Mouse (Mus musculus) hindbrain, embryonic 15.5 days (tissue): ENCODE measurements around the gene Trir. TPM values are rescaled to one million over a fixed set of nuclear protein-coding genes. Genes with fewer than 3 reads are reported as not detected.

Source experiments
- ATAC-seq: fragments of 200-750 bp; cut with Nextera tagmentation; 2 replicates; pipeline ENCODE4 v1.8.0; 2017; ENCODE audit warnings: low read depth, moderate number of reproducible peaks, moderate TSS enrichment; ENCODE audit not compliant: low FRiP score
- H3K27ac ChIP-seq: fragments of 300-500 bp; sonication (generic); replicated peaks from 2 replicates; pipeline ENCODE4 v1.5.1; 2015; ENCODE audit warnings: mild to moderate bottlenecking, inconsistent platforms
- H3K27me3 ChIP-seq: fragments of 300-500 bp; sonication (generic); 2 replicates; pipeline ENCODE4 v1.6.1; 2015; ENCODE audit warnings: control low read depth, inconsistent platforms
- H3K36me3 ChIP-seq: fragments of 300-500 bp; sonication (generic); 2 replicates; pipeline ENCODE4 v1.6.1; 2015; ENCODE audit warnings: control low read depth, inconsistent platforms
- H3K4me1 ChIP-seq: fragments of 300-500 bp; sonication (generic); replicated peaks from 2 replicates; pipeline ENCODE4 v1.6.1; 2015; ENCODE audit warnings: control low read depth, inconsistent platforms
- H3K4me2 ChIP-seq: fragments of 300-500 bp; sonication (generic); 2 replicates; pipeline ENCODE4 v1.6.1; 2015; ENCODE audit warnings: moderate library complexity, mild to moderate bottlenecking, inconsistent platforms
- H3K4me3 ChIP-seq: fragments of 300-500 bp; sonication (generic); 2 replicates; pipeline ENCODE4 v1.5.1; 2015; ENCODE audit warnings: mild to moderate bottlenecking, inconsistent platforms
- H3K9ac ChIP-seq: fragments of 300-500 bp; sonication (generic); 2 replicates; pipeline ENCODE4 v1.6.1; 2015; ENCODE audit warnings: inconsistent platforms
- H3K9me3 ChIP-seq: fragments of 300-500 bp; sonication (generic); 2 replicates; pipeline ENCODE4 v1.6.1; 2016; ENCODE audit warnings: control low read depth, inconsistent platforms
- WGBS: fragments of 180-500 bp; shearing (Covaris S2); methylation state at CpG from one replicate; pipeline ENCODE4 v1.1.7; 2015; 5-methylcytosine and 5-hydroxymethylcytosine counted together
- polyA plus RNA-seq: library from polyadenylated mRNA; unstranded; fragments of >200 nt; fragmentation: Nextera tagmentation; extraction: Ambion mirVana; gene quantifications from 2 replicates; pipeline ENCODE4 v1.2.1, GENCODE M21; 2015

The Trir gene
- polyA plus RNA-seq, 1 experiment from 2014 or later, result 132 TPM

DNA sequence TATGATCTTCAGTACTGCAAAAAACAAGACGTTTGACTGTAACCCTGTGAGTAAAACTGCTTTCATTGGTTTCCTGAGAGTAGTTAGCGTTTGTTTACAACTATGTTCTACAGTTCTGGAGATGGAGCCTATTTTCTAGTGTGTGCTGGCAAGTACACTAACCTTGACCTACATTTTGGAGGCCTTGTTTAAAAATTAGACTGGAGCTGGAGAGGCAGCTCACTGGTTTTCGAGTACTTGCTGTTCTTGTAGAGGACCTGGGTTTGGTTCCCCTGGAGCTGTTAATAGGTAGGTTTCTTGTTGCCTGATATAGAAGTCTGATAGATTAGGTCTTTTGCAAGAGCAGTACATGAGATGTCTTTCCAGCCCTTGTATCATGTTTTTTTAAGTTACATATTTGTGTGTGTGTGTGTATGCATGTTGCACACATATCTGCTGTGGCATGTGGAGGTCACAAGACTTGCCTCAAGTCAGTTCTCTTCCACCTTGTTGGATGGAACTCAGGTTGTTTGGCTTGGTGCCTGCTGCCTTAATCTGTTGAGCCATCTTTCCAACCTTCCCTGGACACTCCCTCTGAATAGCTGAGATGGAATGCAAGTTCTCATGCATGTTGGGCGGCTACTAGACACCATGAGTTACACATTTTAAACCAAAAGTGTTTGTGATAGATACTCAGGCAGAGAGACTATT is 6.1 kb downstream of the Trir start:
- no peak for ATAC-seq
- peaks cover 35% of the 10 kb centered on the region for H3K36me3 ChIP-seq
- H3K4me2 ChIP-seq, result no peak overlapping the region
- H3K9ac ChIP-seq, result no peak overlapping the region
- no peaks in the 10 kb centered on the region for H3K9me3 ChIP-seq
- H3K27me3 ChIP-seq, result no peaks in the 10 kb centered on the region
- H3K4me3 ChIP-seq, result no peak overlapping the region
- no peak overlapping the region for H3K27ac ChIP-seq
- H3K4me1 ChIP-seq, result peaks cover 32% of the 10 kb centered on the region
- WGBS, result 91% methylated on average over 4 of the region's 4 CpGs

DNA sequence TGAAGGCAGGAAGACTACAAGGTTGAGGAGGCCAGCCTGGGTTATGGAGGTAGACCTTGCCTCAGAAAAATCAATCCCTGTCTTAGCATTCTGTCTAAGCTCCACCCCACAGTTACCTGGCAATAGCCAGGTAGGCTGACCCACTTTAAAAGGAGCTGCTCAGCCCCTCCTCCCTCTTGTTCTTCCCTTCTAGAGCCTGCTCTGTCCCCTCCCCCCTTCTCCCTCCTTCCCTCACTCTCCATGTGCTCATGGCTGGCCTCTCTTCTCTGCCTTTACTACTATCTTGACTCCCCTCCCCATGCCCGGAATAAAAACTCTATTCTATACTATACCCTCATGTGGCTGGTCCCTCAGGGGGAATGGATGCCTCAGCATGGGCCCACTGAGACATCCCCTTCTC is 7.2 kb downstream of the Trir start:
- WGBS, result 52% methylated on average over 1 of the region's 1 CpGs
- Histone ChIP-seq H3K4me3 (no peak overlapping the region), H3K36me3 (peaks cover 35% of the 10 kb centered on the region), H3K9ac (no peak overlapping the region), H3K4me2 (no peak overlapping the region; the same call in 1 of the 2 replicates), H3K4me1 (peaks cover 32% of the 10 kb centered on the region), H3K27me3 (no peaks in the 10 kb centered on the region), H3K9me3 (no peaks in the 10 kb centered on the region), H3K27ac (no peak overlapping the region)
- no peak for ATAC-seq

DNA sequence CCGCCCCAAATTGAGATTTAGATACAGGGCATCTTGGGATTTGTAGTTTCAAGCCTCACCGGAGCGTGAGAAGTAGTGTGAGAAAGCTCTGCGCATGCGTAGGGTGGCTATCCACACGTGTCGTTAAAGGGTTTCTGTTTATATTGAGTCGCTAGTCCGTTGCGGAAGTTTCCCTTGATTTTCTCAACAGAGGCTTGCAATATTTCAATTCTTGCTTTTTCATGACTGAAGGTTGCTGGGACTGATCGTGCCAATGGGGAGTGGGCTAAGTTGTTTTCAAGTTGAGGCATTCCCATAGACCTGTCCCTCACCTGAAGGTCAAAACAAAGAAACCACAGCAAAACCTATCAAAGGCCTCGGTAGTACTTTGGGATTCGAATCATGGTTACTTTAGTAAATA is 8.1 kb downstream of the Trir start:
- Histone ChIP-seq H3K9me3 (no peaks in the 10 kb centered on the region), H3K9ac (no peak overlapping the region)
- no peak for ATAC-seq

DNA sequence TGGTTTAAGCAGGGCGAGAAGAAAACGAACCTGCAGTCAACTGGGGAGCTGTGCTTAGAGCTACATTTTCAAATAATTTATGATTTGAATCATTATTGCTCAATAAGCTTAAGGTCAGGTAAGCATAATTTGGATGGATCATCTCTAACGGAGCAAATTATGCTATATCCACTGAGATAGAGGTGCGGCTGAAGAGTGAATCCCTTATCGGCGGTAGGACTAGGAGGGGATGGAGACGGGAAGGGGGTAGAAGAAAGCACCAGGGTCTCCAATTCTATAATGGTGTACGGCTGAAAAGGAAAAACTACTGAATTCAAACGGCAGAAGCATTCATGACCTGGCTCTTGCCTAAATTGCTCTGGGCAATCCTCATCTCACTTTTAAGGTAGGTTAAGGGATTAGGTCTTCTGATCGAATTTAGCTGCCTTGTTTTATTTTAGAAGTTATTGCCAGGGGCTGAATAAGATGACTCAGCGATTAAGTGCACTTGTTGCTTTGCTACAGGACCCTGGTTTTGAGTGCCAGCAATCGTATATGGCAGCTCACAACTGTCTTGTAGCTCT is 8.6 kb downstream of the Trir start:
- Histone ChIP-seq H3K27me3 (no peaks in the 10 kb centered on the region), H3K4me3 (peak overlapping the region; percentile 87), H3K9ac (peak overlapping the region; percentile 90), H3K4me1 (peaks cover 33% of the 10 kb centered on the region), H3K9me3 (no peaks in the 10 kb centered on the region), H3K4me2 (peak overlapping the region; percentile 94), H3K27ac (peak overlapping the region; percentile 99; the same call in 1 of the 2 replicates), H3K36me3 (peaks cover 28% of the 10 kb centered on the region)
- 6% methylated on average over 12 of the region's 12 CpGs for WGBS
- ATAC-seq, result no peak

More for the DNA sequence above, 8.1 kb downstream of the Trir start:
- Histone ChIP-seq H3K4me3 (peak overlapping the region; percentile 87), H3K4me2 (peak overlapping the region; percentile 94), H3K27me3 (no peaks in the 10 kb centered on the region), H3K36me3 (peaks cover 33% of the 10 kb centered on the region), H3K27ac (no peak overlapping the region), H3K4me1 (peaks cover 33% of the 10 kb centered on the region)
- 7% methylated on average over 13 of the region's 13 CpGs for WGBS

DNA sequence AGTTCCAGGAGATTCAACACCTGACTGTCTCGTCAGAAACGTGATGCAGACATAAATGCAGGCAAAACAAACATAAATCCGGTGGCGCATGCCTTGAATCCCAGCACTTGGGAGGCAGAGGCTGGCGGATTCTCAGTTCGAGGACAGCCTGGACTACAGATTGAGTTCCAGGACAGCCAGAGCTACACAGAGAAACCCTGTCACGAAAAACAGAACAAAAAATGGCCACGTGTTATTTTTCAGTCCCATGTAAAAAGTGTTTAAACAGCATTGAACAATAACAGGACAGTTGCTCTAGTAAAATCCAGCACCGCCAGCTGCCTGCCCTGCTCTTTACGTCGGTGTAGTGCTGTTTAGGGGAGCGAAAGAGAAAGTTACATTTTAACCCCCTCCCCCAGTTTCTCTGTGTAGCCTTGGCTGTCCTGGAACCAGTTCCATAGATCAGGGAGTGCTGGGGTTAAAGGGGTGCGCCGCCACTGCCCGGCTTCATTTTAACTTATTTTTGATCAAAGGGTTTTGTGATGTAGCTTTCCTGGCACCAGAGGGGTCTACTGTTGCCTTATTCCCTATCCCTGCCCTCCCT is 9.2 kb downstream of the Trir start:
- WGBS, result 1% methylated on average over 15 of the region's 15 CpGs
- peaks cover 28% of the 10 kb centered on the region for H3K36me3 ChIP-seq
- H3K27me3 ChIP-seq, result no peaks in the 10 kb centered on the region
- peaks cover 36% of the 10 kb centered on the region for H3K4me1 ChIP-seq
- peak overlapping the region; percentile 99 for H3K27ac ChIP-seq
- H3K9ac ChIP-seq, result peak overlapping the region; percentile 90
- H3K9me3 ChIP-seq, result no peaks in the 10 kb centered on the region
- H3K4me2 ChIP-seq, result peak overlapping the region; percentile 94
- H3K4me3 ChIP-seq, result peak overlapping the region; percentile 87
- no peak for ATAC-seq

GRCm38 (mm10) chr8:85036381-85036717 is 9.7 kb downstream of the Trir start:
- peak; percentile 59 for ATAC-seq

GRCm38 (mm10) chr8:85036718-85037365 is 10.2 kb downstream of the Trir start, which contains the start of gene Tnpo2:
TSS of gene Tnpo2 (plus strand) at chr8:85036915.
- ATAC-seq, result peak; percentile 93
- Histone ChIP-seq H3K36me3 (peaks cover 30% of the 10 kb centered on the region), H3K9ac (peak within 1 kb of the TSS; percentile 90), H3K4me1 (peaks cover 37% of the 10 kb centered on the region), H3K9me3 (no peaks in the 10 kb centered on the region), H3K27ac (peak within 1 kb of the TSS; percentile 99), H3K4me2 (peak within 1 kb of the TSS; percentile 94), H3K4me3 (peak within 1 kb of the TSS; percentile 87), H3K27me3 (no peaks in the 10 kb centered on the region)
- under 1% methylated on average over 59 of the region's 59 CpGs for WGBS

More at GRCm38 (mm10) chr8:85036381-85036717, 9.7 kb downstream of the Trir start:
- Histone ChIP-seq H3K9me3 (no peaks in the 10 kb centered on the region), H3K4me3 (peak overlapping the region; percentile 87), H3K27me3 (no peaks in the 10 kb centered on the region), H3K27ac (peak overlapping the region; percentile 99), H3K9ac (peak overlapping the region; percentile 90), H3K4me1 (peaks cover 37% of the 10 kb centered on the region), H3K36me3 (peaks cover 30% of the 10 kb centered on the region), H3K4me2 (peak overlapping the region; percentile 94)
- 0% methylated on average over 9 of the region's 9 CpGs for WGBS

GRCm38 (mm10) chr8:85037366-85037680 is 10.7 kb downstream of the Trir start:
- Histone ChIP-seq H3K9ac (peak overlapping the region; percentile 90), H3K27me3 (no peaks in the 10 kb centered on the region), H3K9me3 (no peaks in the 10 kb centered on the region), H3K4me1 (peaks cover 37% of the 10 kb centered on the region), H3K4me2 (peak overlapping the region; percentile 94), H3K36me3 (peaks cover 25% of the 10 kb centered on the region), H3K4me3 (peak overlapping the region; percentile 87), H3K27ac (peak overlapping the region; percentile 99)
- ATAC-seq, result peak; percentile 68
- WGBS, result under 1% methylated on average over 14 of the region's 14 CpGs

DNA sequence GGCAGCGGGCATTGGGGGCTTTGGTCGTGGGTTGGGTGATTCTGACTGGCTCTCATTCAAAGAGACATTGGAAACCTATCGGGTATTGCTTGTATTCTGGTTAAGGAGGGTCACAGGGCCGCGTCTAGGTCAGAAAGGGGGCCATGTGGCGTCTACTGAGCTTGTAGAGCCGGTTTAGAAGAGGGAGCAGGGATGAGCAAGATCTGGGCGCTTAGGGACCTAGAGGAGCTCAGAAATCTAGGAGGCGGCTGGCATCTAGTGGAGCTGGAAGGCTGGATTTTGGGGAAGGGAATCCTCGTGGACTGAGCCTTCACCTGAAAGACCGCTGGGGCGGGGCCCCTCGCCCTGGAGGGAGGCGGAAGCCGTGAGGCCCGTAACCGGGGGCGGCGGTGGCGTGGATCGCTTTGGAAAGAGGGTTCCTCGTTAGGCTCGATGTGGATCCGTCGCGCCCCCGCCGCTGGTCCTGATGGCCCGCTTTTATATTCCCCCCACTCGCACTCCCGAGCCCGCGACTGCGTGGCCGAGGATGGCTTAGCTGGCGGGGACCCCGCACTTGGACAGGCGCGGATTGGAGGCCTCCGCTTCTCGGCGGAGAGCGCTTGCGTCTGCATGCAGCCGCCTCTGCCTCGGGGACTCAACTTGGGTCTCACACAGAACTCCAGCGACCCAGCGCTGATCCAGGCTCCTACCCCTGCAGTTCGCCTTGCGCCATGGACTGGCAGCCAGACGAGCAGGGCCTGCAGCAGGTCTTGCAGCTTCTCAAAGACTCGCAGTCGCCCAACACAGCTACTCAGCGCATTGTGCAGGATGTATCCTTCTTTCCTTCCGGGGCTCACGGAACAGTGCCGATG is 11.3 kb downstream of the Trir start:
- WGBS, result under 1% methylated on average over 54 of the region's 57 CpGs
- Histone ChIP-seq H3K27ac (peak overlapping the region; percentile 99), H3K9ac (peak overlapping the region; percentile 90), H3K4me2 (peak overlapping the region; percentile 94), H3K9me3 (no peaks in the 10 kb centered on the region), H3K36me3 (peaks cover 19% of the 10 kb centered on the region), H3K27me3 (no peaks in the 10 kb centered on the region), H3K4me3 (peak overlapping the region; percentile 87), H3K4me1 (peaks cover 37% of the 10 kb centered on the region)
- peak; percentile 17; the same call in 1 of the 2 replicates for ATAC-seq

- H3K4me3 ChIP-seq, result no peak overlapping the region
- peaks cover 70% of the 10 kb centered on the region for H3K36me3 ChIP-seq
- no peak overlapping the region for H3K27ac ChIP-seq
- no peak overlapping the region for H3K9ac ChIP-seq
- no peaks in the 10 kb centered on the region for H3K27me3 ChIP-seq
- H3K4me1 ChIP-seq, result peaks cover 11% of the 10 kb centered on the region
- no peak for ATAC-seq
- H3K4me2 ChIP-seq, result no peak overlapping the region
- 97% methylated on average over 6 of the region's 6 CpGs for WGBS
- H3K9me3 ChIP-seq, result no peaks in the 10 kb centered on the region
These were observed 17.0 kb downstream of the Trir start for GRCm38 (mm10) chr8:85043619-85044018.

DNA sequence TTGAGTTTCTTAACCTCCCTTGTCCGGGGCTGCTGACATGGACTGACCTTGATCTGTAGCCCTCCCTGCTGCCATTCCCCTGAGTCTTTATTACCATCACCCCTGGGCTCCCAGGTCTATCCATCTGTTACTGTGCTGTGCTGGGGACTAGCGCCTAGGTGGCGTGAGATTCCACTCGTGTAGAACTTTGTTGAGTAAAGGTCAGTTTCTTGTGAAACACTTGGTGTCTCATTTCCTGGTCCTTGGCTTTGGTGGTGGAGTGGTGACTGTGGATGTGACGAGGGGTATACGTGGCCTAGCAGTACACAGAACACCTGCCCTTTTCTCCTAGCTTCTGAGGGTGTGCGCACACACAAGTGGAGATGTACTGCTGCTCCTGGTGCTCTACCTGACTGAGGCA is 30.7 kb downstream of the Trir start:
- no peak overlapping the region for H3K4me3 ChIP-seq
- peaks cover 39% of the 10 kb centered on the region for H3K36me3 ChIP-seq
- H3K4me1 ChIP-seq, result peaks cover 25% of the 10 kb centered on the region
- no peak for ATAC-seq
- H3K9ac ChIP-seq, result no peak overlapping the region
- H3K27ac ChIP-seq, result no peak overlapping the region
- H3K9me3 ChIP-seq, result no peaks in the 10 kb centered on the region
- H3K27me3 ChIP-seq, result no peaks in the 10 kb centered on the region
- 85% methylated on average over 7 of the region's 7 CpGs for WGBS
- H3K4me2 ChIP-seq, result no peak overlapping the region
